Mouse (Mus musculus) layer of hippocampus, adult 8-10 months (tissue): ENCODE data around the gene Olfm1. TPM values are rescaled to one million over a fixed set of nuclear protein-coding genes. Genes with fewer than 3 reads are reported as not detected.

Source experiments
- DNase-seq, 2 experiments: peaks; one replicate each; pipeline ENCODE4 v3.0.0; 2022; ENCODE audit warnings: low spot score in 2 of 2
- total RNA-seq, 4 experiments: library from RNA; stranded (reverse); gene quantifications; 2 replicates each; pipeline ENCODE4 v1.2.4; 2022

Olfm1 gene
- total RNA-seq, 4 experiments from 2014 or later = 1,310 to 1,340 (median 1,317) TPM

DNA sequence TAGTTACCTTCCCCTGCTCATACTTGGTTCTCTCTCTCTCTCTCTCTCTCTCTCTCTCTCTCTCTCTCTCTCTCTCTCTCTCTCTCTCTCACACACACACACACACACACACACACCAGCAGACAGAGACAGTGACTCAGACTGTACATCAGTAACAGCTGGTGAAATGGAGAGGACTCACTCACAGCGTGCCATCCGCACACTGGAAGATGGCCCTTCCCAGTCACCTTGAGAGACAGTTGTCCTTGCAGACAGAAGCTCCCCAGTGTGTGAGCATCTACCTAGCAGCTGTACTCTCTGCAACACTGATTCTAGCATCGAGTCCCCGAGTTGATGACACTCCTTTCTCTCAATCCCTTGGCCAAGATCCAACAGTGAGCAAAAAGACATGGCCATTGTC is 35.6 kb downstream of the Olfm1 start:
- no peak for DNase-seq

DNA sequence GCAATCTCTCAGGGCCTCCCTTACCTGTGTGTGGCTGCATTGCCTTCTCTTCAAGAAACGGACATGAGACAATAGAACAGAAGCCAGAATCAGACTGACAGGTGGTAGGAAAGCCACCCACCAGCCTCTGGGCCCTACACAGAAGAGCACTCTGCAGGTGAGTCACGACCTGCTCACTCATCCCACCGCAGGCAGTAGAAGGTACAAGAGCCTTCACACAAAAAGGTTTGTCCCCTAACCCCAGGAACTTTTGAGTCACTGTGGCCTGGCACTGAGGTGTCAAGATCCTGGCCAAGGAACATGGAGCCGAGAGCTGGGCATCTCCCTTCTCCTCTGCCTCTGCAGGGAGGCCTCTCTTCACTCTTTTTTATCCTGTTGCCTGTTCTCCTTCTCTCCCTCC is 42.3 kb downstream of the Olfm1 start:
- DNase-seq = no peak

DNA sequence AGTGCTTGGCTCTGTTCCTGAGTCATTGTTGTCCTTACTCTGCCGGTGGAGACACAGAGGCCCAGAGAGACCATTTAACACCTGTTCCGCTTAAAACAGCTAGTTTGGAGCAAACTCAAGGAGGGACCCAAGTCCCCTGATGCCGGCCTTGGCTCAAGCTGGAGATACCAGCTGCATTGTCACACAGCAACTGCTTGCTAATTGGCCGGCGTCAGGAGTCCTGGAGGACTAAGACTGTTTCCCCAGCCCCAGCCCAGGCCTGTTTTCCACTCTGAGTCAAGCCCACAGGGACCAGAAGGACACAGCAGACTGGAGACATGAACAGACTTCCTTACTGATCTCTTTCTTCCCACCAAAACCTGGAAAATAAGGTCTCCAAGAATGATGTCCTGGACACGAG is 43.7 kb downstream of the Olfm1 start:
- DNase-seq = no peak

DNA sequence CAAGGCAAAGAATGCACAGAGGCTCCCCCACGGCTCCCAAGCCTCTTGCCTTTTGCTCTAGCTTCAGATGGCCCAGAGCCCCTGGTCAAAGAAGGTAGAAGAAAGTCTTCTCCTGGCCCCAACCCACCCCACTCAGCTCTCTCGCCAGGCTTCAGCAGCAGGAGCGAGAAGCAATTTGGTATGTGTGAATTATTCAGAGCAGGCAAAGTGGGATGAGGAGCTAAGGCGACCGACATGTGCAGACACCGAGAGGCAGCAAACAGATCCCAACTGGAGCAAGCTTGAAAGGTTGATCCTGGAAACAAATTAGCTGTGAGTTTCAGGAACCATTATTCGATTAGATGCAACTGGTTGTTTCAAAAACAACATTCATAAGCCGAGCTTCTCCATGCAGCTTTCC is 46.8 kb downstream of the Olfm1 start:
- DNase-seq = no peak

DNA sequence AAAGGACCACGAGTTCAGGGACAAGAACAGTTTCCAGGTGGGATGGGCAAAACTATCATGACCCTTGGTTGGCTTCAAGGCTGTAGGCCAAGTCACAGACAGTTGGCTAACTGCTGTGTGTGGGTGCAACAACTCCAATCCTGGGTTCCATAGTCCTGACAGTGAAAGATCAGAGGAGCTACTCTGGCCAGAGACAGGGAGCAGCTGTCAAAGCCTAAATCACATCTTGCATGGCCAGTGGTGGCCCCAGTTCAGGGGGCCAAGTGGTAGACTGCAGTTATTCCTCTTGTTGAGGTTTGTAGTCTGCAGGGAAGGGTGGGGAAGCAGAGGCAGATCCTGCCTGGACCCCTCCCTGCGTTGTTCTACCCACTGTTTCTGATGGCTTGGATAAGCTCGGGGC is 48.1 kb downstream of the Olfm1 start:
- DNase-seq = no peak

DNA sequence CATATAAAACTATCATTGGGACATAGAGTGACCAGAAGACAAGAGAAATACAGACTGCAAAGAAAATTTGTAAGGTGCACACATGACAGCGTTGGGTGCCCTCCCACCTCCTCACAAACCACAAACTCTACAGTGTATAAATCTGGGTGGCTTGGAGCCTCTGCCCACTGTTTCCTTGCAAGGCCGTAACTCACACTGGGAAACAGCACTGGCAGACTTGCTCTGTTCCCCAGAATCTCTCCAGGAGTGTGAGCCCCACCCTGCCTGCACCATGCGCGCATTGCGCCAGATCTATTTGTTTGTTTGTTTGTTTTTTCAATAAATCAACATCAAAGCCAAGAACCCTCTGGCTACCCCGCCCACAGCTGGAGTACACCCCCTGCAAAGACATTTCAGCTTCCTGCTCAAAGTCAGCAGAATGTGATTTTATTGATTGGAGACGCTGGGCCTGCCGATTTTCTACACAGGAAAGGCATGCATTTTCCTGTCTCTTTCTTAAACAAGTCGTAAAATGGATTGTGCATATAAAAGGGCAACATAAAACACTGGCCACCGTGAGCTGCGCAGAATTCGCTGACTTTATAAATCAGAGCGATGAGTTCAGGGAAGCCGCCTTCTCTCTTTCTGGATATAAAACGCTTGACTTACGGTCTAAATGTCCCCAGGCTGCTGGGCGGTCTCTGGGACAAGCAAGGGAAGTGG is 48.9 kb downstream of the Olfm1 start:
- no peak for DNase-seq

DNA sequence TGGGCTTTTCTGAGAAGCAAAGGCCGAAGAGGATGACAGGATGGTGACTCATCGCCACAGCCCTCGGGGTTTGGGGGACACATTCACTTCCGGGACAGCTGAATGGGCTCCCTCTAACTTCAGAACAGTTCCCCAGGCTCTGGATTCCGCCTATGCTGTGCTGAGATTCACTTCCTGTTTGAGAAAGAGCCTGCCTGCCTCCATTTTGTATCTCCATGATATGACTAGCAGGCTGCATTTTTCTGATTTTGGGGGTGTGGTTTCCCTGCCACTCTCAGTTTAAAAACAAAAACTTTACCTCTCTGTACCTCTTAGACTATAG is 49.4 kb downstream of the Olfm1 start:
- DNase-seq = no peak

DNA sequence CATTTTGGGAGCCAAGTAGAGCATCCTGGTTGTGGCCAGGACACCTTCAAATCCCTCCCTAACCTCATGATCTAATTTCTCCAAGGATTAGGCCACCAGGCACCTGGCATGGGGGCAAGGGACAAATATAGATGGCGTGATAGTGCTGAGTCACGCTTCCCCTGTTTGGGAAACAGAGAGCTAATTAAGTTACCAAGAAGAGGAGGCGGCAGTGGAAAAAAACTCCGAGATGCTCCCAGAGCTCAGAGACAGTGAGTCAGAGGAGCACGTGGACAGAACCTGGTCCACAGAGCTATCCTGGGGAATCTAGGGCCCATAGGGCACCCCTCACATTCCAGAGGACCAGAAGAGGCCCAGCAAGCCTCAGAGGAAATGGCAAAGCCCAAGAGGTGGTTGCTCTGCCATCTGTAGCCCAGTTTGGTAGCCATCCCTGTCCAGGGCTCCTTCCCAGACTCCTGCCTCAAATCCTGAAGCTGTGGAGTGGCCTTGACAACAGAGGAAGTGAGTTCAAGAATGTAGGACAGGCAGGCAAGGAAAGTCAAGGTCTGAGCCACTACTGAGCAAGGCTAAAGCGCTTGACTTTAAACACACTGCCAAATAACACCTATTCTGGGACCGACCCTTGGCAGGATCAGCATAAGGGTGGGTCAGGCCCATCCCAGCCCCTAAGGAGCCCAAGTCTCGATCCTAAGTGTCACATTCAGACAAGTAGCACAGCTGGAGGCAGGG is 52.0 kb downstream of the Olfm1 start:
- DNase-seq = no peak

DNA sequence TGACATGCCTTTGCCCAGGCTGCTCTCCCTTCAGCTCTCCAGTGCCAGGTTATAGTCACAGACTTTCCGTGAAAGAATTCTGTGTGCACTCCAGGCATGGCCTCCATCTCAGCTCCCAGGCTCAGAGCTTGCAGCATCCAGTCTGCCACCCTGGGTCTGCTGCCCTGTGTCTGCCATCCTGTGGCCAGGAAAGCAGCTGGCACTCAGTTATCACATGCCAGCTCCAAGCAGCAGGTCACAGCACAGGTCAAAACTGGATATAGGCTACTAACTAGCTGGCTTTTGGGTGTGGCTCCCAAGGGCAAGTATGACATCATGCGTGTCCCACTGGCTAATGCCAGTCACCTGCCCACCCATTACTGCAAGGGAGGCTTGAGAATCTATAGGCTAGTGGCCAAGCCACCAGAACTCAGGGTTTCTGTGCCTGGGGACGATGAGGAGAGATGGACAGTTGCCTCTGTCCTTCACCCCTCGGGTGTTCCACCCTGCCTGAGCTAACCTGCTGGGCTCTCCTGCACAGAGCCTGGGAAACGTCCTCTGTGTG is 53.4 kb downstream of the Olfm1 start:
- no peak for DNase-seq

DNA sequence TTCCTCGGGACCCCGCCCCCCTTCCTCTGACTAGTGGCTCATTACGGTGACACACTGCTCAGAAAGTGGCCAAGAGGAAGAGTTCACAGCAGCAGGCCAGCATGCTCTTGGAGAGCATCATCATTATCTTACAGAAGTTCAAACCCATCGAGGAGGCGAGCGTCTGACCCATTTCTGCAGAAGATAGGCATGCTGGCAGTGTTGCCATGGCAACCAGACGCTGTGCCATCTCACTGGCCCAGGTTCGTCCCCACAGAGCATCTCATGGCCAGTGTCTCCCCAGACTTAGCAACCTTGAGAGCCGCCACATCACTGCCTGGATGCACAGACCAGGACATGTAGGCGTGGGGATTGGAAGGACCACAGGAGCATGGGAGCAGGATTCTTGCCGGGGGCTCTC is 54.3 kb downstream of the Olfm1 start:
- no peak for DNase-seq

DNA sequence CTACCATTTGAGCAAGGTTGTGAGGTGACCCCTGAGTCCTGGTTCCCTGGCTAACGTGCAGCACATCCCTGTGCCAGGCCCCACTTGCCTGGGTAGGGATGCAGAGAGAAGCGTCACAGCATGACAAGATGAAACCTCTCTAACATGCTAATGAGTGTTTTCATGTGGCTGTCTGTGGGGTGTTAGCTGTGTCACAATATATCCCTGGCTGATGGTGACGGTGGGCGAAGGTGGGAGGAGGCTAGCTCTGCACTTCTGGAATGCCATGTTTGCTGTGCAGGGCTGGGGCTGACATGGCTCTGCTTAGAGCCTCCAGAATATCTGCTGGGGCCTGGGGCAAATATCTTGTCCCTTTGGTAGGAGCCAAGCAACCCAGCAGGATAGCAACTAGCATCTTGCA is 59.8 kb downstream of the Olfm1 start:
- DNase-seq = no peak

DNA sequence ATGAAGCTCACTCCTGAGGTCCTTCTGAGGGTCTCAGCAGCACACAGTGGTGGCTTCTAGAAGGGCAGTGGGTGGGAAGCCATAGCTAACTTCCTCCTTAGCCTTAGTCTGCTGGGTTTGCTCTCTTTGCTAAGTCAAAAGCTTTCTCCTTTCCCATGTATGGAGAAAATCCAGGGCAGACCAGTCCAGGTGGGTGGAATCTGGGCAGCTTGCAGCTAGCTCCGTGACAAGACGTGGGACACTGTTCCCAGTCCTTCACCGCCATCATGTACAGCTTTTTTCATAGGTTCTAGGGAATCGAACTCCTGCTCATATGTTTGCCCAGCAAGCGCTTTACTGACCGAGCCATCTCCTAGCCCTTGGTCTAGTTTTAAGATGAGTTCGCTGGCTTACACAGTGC is 63.2 kb downstream of the Olfm1 start:
- no peak for DNase-seq

DNA sequence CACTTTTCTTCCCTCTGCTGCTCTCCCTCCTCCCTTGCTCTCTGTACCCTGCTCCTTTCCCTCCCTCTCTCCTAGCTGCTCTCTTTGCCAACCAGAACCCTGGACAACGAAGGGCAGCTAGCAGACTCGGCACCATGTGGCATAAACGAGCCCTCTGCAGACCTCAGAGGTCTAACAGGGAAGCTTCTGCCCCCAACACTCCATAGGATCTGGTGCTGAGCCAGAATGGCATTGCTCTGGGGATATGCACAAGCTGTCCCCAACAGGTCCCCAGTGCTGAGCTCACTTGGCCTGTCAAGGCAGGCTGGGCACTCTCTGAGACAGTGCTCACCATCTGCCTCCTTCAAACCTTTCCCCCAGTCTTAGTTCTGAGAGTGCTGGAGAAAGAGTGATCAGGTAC is 68.6 kb downstream of the Olfm1 start:
- DNase-seq = no peak

DNA sequence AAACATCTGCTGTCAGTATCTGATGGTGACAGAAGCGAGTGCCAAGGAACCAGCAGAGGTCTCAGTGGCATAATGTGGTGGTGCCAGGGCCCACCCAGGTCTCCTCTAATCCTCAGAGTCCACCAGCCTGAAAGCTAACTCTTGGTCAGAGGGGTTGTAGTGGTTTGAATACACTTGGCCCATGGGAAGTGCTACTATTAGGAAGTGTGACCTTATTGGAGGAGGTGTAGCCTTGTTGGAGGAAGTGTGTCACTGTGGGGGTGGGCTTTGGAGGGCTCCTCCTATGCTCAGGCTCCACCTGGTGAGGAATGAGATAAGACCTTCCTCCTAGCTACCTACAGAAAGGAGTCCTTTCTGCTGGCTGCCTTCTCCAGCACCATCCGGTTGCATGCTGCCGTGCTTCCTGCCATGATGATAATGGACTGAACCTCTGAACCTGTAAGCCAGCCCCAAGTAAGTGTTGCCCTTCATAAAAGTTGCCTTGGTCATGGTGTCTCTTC is 75.0 kb downstream of the Olfm1 start:
- no peak for DNase-seq

DNA sequence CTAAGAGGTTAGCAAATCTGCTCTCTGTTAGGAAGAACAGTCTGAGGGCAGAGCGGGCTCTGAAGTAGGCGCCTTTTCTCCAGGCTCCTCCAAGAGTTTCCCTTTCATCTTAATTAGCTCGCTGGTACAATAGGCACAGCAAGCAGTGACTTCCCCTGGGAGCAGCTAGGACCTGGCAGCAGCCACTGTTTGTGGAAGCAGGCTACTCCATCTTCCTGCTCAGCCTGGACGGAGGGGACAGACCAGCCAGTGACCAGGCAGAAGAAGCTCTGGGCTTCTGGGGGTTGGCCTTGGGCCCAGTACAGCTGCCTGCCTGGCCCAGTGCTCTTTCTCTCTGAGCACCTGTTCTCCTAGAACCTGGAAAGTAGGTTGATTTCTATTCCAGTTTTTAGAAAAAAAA is 77.8 kb downstream of the Olfm1 start:
- DNase-seq = no peak

DNA sequence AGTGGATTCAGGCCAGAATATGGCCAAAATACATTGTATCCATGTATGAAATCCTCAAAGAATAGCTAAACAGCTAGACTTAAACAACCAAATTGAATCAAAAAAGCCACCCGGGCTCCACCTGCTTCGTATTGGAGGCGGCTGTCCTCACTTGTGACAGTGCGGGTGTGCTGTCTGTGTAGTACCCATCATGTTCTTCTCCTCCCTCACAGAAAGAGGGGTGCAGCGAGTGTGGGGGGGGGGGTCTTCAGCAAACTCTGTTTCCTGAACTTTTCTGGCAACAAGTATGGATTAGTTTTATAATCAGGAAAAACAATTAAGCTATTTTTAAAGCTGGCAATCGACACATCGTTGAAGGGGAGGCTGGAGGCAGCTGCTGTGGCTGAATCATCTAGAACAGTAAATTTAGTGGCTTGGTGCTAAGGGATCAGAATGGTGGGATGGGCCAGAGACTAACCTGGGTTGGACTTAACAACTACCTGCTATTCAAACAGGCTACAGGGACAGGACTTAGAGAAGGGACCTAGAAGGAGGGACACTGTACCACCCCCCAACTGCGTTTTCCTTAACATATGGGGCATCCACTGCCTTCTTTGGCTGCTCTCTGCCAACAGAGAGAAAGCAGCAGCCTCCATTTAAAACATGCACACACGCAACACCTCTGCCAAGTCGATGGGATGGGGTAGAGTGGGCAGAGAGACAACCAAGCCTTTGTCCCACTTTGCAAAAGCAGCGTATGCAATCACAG is 79.6 kb downstream of the Olfm1 start:
- peak; percentile 66 to 71 for DNase-seq

DNA sequence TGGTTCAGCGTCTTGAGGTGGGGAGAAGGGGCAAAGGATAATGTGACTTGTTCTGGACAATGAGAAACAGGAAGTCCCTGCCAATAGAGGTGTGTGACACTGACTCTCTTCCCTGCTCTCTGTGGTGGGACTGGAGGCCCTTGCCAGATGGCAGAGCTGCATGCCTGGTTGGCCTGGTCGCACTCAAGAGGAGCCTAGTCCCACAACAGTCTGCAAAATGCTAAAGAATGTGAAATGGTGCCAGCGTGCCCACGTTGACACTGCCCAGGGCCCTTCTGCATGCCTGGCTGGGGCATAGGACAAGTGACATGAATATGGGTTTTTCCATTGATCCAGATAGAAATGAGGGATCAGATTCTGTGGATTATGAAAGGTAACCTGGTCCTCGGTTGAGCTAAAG is 81.2 kb downstream of the Olfm1 start:
- DNase-seq = no peak

DNA sequence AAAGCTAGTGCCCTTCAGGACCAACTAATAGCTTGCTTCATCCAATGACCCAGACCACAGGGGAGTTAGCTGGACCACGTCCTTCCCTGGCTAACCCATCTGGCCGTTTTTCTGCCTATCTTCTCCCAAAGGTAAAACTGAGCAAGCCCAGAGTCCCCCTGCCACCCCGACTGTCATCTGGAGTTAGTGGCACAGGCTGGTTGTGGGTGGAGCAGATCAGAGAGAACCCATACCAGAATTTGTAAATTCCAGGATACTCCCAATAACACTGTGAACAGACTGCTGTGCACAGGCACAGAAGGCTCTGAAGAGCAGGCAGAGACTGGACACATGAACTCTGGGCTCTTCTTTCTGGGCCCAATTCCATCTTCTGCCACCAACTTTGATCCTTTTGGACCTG is 82.6 kb downstream of the Olfm1 start:
- no peak for DNase-seq

DNA sequence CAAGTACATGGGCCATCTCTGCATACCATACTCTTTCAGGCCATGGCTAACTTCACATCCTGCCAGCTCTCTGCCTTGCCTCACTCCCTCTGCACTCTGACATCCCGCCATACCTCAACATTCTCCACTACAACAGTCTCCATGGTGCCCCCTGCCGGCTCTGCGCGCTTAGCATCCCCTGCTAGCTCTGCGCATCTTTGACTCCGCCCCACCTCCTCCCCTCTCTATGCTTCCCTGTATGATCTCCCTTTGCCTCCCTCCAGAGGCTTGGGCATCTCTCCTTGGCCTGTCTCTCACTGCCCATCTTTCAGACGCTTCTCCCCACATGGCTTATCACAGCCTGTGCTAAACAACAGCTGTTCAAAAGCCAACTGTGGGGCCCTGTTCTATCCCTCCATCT is 85.4 kb downstream of the Olfm1 start:
- peak; percentile 54 to 71 for DNase-seq

DNA sequence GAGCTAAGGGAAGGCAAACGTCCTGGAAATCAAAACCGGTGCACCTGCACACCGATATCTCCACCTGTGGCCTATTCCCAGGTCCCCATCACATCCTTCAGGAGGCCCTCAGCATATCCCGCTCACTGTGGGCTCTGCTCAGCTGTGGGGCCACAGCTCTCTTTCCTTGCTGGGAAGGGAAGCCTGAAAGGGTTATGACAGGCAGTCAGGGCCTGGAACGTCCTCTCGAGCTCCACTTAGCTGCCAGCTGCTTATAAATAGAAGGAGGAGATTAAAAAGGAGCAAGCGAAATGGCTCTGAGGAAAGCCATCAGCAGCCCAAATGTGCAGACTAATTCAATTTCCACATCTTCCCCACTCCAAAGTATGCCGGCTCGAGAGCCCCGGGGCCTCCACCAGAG is 86.1 kb downstream of the Olfm1 start:
- DNase-seq = no peak
